In genomic region chr7:25333596-25334307, GRCm38 (mm10) we compare ENCODE assay signal across 8 mouse cellular contexts. TPM values are rescaled to one million over a fixed set of nuclear protein-coding genes. Genes with fewer than 3 reads are reported as not detected.
DNase-seq lines count a peak whose midpoint lies in the region; ATAC-seq and TF ChIP-seq lines count a peak whose summit lies in the region.

No protein-coding gene starts in this region.

- 42% methylated on average over 16 of the region's 16 CpGs for WGBS in forebrain, embryonic 14.5 days
- WGBS in lung, embryonic 14.5 days = 41% methylated on average over 16 of the region's 16 CpGs

- no peak for TF ChIP-seq EP300 in MEL (IDR thresholded peaks at IDR 0.05; ENCODE audit: low read depth in 1 of 2, low read length in 2 of 2)

- no peaks in the 10 kb centered on the region for H3K79me2 ChIP-seq in MEL (ENCODE audit: control insufficient read depth, insufficient read depth, low read length, poor library complexity)

- peak; percentile 80 for TF ChIP-seq RAD21 in MEL (IDR thresholded peaks at IDR 0.05; ENCODE audit: low read depth, low read length)

- H3K9me3 ChIP-seq in MEL (replicated peaks; ENCODE audit: insufficient read depth, low read length) = no peaks in the 10 kb centered on the region
- no peaks in the 10 kb centered on the region for H3K9me3 ChIP-seq in forebrain, embryonic 14.5 days (replicated peaks; ENCODE audit: control insufficient read depth, low read length)
- H3K9me3 ChIP-seq in lung, embryonic 14.5 days (ENCODE audit: low read depth, low read length) = no peaks in the 10 kb centered on the region

- no peak overlapping the region for H3K4me3 ChIP-seq in MEL (ENCODE audit: control insufficient read depth in 1 of 2, insufficient read depth in 1 of 2, low read depth in 2 of 2, low read length in 2 of 2)
- H3K4me3 ChIP-seq in forebrain, embryonic 14.5 days (ENCODE audit: low read depth, low read length) = no peak overlapping the region
- H3K4me3 ChIP-seq in lung, embryonic 14.5 days (ENCODE audit: low read depth, low read length) = no peak overlapping the region

- no peak overlapping the region for H3K4me2 ChIP-seq in forebrain, embryonic 14.5 days (ENCODE audit: low read length)
- no peak overlapping the region for H3K4me2 ChIP-seq in lung, embryonic 14.5 days

- H3K9ac ChIP-seq in MEL (ENCODE audit: control insufficient read depth, low read depth, low read length, poor library complexity, severe bottlenecking) = no peak overlapping the region
- no peak overlapping the region for H3K9ac ChIP-seq in forebrain, embryonic 14.5 days (ENCODE audit: low read length)
- H3K9ac ChIP-seq in lung, embryonic 14.5 days = no peak overlapping the region

- intact Hi-C loops in heart, postnatal 25 days (cut with DNase I) = loop anchor here (2.0 to 5.0 kb wide), 3 partner anchors 36 to 201 kb away; partner anchors contain the start of gene Pafah1b3

- DNase-seq in MEL (ENCODE audit: low read depth, low spot score) = peak; percentile 78
- DNase-seq in c-Kit-positive CD71-positive TER-119-positive erythroid progenitor cells, embryonic 14.5 days (ENCODE audit: low spot score) = peak; percentile 68
- DNase-seq in forebrain, embryonic 14.5 days (ENCODE audit: low spot score) = peak; percentile 75
- peak; percentile 37 for DNase-seq in heart, postnatal 25 days (ENCODE audit: low spot score)
- peak; percentile 76 for DNase-seq in layer of hippocampus, adult 11-12 months (ENCODE audit: low spot score)
- peak; percentile 87 for DNase-seq in lung, embryonic 14.5 days
- DNase-seq in ovary, postnatal 14 days (ENCODE audit: low spot score) = peak; percentile 52
- DNase-seq in thymus, postnatal 14 days = peak; percentile 78

- no peak overlapping the region for H3K27ac ChIP-seq in MEL (ENCODE audit: control insufficient read depth, low read depth, low read length)
- no peak overlapping the region for H3K27ac ChIP-seq in forebrain, embryonic 14.5 days (ENCODE audit: low read depth, low read length)
- H3K27ac ChIP-seq in lung, embryonic 14.5 days (ENCODE audit: low read depth) = no peak overlapping the region

- no peaks in the 10 kb centered on the region for H3K36me3 ChIP-seq in MEL (ENCODE audit: control insufficient read depth in 1 of 2, insufficient read depth in 2 of 2, low read length in 2 of 2)
- peaks cover 63% of the 10 kb centered on the region for H3K36me3 ChIP-seq in forebrain, embryonic 14.5 days (ENCODE audit: control insufficient read depth, insufficient read depth, low read length)
- peaks cover 53% of the 10 kb centered on the region for H3K36me3 ChIP-seq in lung, embryonic 14.5 days (ENCODE audit: insufficient read depth)

- H3K27me3 ChIP-seq in MEL (ENCODE audit: control insufficient read depth in 1 of 2, insufficient read depth in 2 of 2, low read length in 2 of 2) = no peaks in the 10 kb centered on the region
- H3K27me3 ChIP-seq in forebrain, embryonic 14.5 days (replicated peaks; ENCODE audit: control insufficient read depth, insufficient read depth, low read length) = no peaks in the 10 kb centered on the region
- no peaks in the 10 kb centered on the region for H3K27me3 ChIP-seq in lung, embryonic 14.5 days (ENCODE audit: insufficient read depth, low read length)

- no peaks in the 10 kb centered on the region for H3K4me1 ChIP-seq in MEL (ENCODE audit: control insufficient read depth in 1 of 2, insufficient read depth in 2 of 2, low read length in 2 of 2)
- no peaks in the 10 kb centered on the region for H3K4me1 ChIP-seq in forebrain, embryonic 14.5 days (ENCODE audit: control insufficient read depth, insufficient read depth, low read length)
- no peaks in the 10 kb centered on the region for H3K4me1 ChIP-seq in lung, embryonic 14.5 days (ENCODE audit: insufficient read depth)

- peak; percentile 74 to 93 (median 87) for TF ChIP-seq CTCF in MEL (IDR thresholded peaks at IDR 0.05 in 2 of 3, conservative IDR thresholded peaks at IDR 0.05 in 1 of 3; ENCODE audit: control insufficient read depth in 1 of 3, insufficient read depth in 1 of 3, low read depth in 2 of 3, low read length in 3 of 3, poor library complexity in 1 of 3, severe bottlenecking in 1 of 3)
- TF ChIP-seq CTCF in lung, embryonic 14.5 days (IDR thresholded peaks at IDR 0.05; ENCODE audit: low read depth) = peak; percentile 90

- TF ChIP-seq POLR2A in MEL (IDR thresholded peaks at IDR 0.05; ENCODE audit: control insufficient read depth in 1 of 2, insufficient read depth in 1 of 2, low read depth in 1 of 2, low read length in 2 of 2, poor library complexity in 1 of 2) = no peak

- peak; percentile 57; the same call in 1 of the 2 replicates for ATAC-seq in forebrain, embryonic 14.5 days
- ATAC-seq in lung, embryonic 14.5 days (ENCODE audit: insufficient read depth) = peak; percentile 63

TF ChIP-seq in MEL, 35 proteins besides CTCF, POLR2A, EP300 and RAD21:
- peak; percentile 76 for TF ChIP-seq ZC3H11A (IDR thresholded peaks at IDR 0.05; ENCODE audit: low read depth, low read length)
- no peak for TF ChIP-seq CHD2 (IDR thresholded peaks at IDR 0.05; ENCODE audit: low read length)
- TF ChIP-seq SMC3 (IDR thresholded peaks at IDR 0.05; ENCODE audit: low read depth, low read length) = peak; percentile 82

RNA-seq across cellular contexts. Expression of gene Megf8, which starts 16.8 kb away (rescaled TPM):
- total RNA-seq in MEL (2012; rRNA removed) = 12.7 and 13.1 TPM in 2 replicates
- 10 to 100 TPM in 1 of 2 experiments, not detected in 1; 22.0 TPM for polyA plus RNA-seq in MEL (2012; ENCODE audit: insufficient read depth in 1 of 2, insufficient read length in 2 of 2, low read depth in 1 of 2, low replicate concordance in 2 of 2, missing spikeins in 1 of 2)
- polyA plus RNA-seq in forebrain, embryonic 14.5 days (2014; fragmentation: Nextera tagmentation; extraction: Ambion mirVana) = 13.3 and 17.5 TPM in 2 replicates
- total RNA-seq in heart, postnatal 25 days (2021) = 10 to 100 TPM; 25.1 to 26.6 TPM
- 12.2 and 14.9 TPM in 2 replicates for polyA plus RNA-seq in lung, embryonic 14.5 days (2014; fragmentation: Nextera tagmentation; extraction: Ambion mirVana)

RNA-seq across cellular contexts. Expression of gene Tmem145, which starts 27.8 kb away (rescaled TPM):
- not detected in 2 replicates for total RNA-seq in MEL (2012; rRNA removed)
- polyA plus RNA-seq in MEL (2012; ENCODE audit: insufficient read depth in 1 of 2, insufficient read length in 2 of 2, low read depth in 1 of 2, low replicate concordance in 2 of 2, missing spikeins in 1 of 2) = not detected
- polyA plus RNA-seq in forebrain, embryonic 14.5 days (2014; fragmentation: Nextera tagmentation; extraction: Ambion mirVana) = 14.5 and 25.5 TPM in 2 replicates
- not detected for total RNA-seq in heart, postnatal 25 days (2021)
- 0.25 TPM in 1 of 2 replicates, not detected in the other for polyA plus RNA-seq in lung, embryonic 14.5 days (2014; fragmentation: Nextera tagmentation; extraction: Ambion mirVana)

RNA-seq across cellular contexts. Expression of gene Prr19, which starts 32.5 kb away (rescaled TPM):
- not detected in 2 replicates for total RNA-seq in MEL (2012; rRNA removed)
- polyA plus RNA-seq in MEL (2012; ENCODE audit: insufficient read depth in 1 of 2, insufficient read length in 2 of 2, low read depth in 1 of 2, low replicate concordance in 2 of 2, missing spikeins in 1 of 2) = under 1 TPM in 1 of 2 experiments, not detected in 1; 0.11 TPM
- polyA plus RNA-seq in forebrain, embryonic 14.5 days (2014; fragmentation: Nextera tagmentation; extraction: Ambion mirVana) = 1.8 and 2.2 TPM in 2 replicates
- total RNA-seq in heart, postnatal 25 days (2021) = not detected
- 0.26 and 0.29 TPM in 2 replicates for polyA plus RNA-seq in lung, embryonic 14.5 days (2014; fragmentation: Nextera tagmentation; extraction: Ambion mirVana)

RNA-seq across cellular contexts. Expression of gene Cnfn, which starts 35.8 kb away (rescaled TPM):
- not detected in 2 replicates for total RNA-seq in MEL (2012; rRNA removed)
- not detected for polyA plus RNA-seq in MEL (2012; ENCODE audit: insufficient read depth in 1 of 2, insufficient read length in 2 of 2, low read depth in 1 of 2, low replicate concordance in 2 of 2, missing spikeins in 1 of 2)
- not detected in 2 replicates for polyA plus RNA-seq in forebrain, embryonic 14.5 days (2014; fragmentation: Nextera tagmentation; extraction: Ambion mirVana)
- total RNA-seq in heart, postnatal 25 days (2021) = not detected
- not detected in 2 replicates for polyA plus RNA-seq in lung, embryonic 14.5 days (2014; fragmentation: Nextera tagmentation; extraction: Ambion mirVana)

RNA-seq across cellular contexts. Expression of gene Pafah1b3, which starts 36.0 kb away (rescaled TPM):
- 85.1 and 85.6 TPM in 2 replicates for total RNA-seq in MEL (2012; rRNA removed)
- 100 to 1,000 TPM; 110 to 180 TPM for polyA plus RNA-seq in MEL (2012; ENCODE audit: insufficient read depth in 1 of 2, insufficient read length in 2 of 2, low read depth in 1 of 2, low replicate concordance in 2 of 2, missing spikeins in 1 of 2)
- 574 and 635 TPM in 2 replicates for polyA plus RNA-seq in forebrain, embryonic 14.5 days (2014; fragmentation: Nextera tagmentation; extraction: Ambion mirVana)
- 1 to 10 TPM; 2.7 to 4.3 TPM for total RNA-seq in heart, postnatal 25 days (2021)
- polyA plus RNA-seq in lung, embryonic 14.5 days (2014; fragmentation: Nextera tagmentation; extraction: Ambion mirVana) = 175 and 183 TPM in 2 replicates

Comparison
In these comparisons a context has a peak if more than half of its experiments do, and no peak if none do; other contexts are left out.
1. DNase-seq: peak in every context shown above with its lines; median percentile 87 in lung, embryonic 14.5 days; 78 in MEL; 78 in thymus, postnatal 14 days; 76 in layer of hippocampus, adult 11-12 months; 75 in forebrain, embryonic 14.5 days; 68 in c-Kit-positive CD71-positive TER-119-positive erythroid progenitor cells, embryonic 14.5 days; 52 in ovary, postnatal 14 days; 37 in heart, postnatal 25 days.
2. RNA of gene Tmem145, which starts 27.8 kb away (polyA plus RNA-seq): 14.5 to 25.5 TPM in forebrain, embryonic 14.5 days; 0.25 TPM in lung, embryonic 14.5 days and not detected in MEL; every median in the first group is over 10 times any median in the second.